Mouse (Mus musculus) gonadal fat pad, adult 2 months (tissue): ENCODE results near the gene Dgkz. TPM values are rescaled to one million over a fixed set of nuclear protein-coding genes. Genes with fewer than 3 reads are reported as not detected.

Experiments
- DNase-seq: peaks from one replicate; pipeline ENCODE4 v3.0.0-alpha.2; 2012; ENCODE audit warnings: low read depth
- polyA plus RNA-seq: library from polyadenylated mRNA; depleted of rRNA; stranded (reverse); fragments of >200 nt; gene quantifications from 2 replicates; pipeline ENCODE4 v1.2.3, GENCODE M21; 2012; rRNA removed

Gene Dgkz
- 84.2 and 91.6 TPM in 2 replicates for polyA plus RNA-seq

- DNase-seq, result no peak
Observed at GRCm38 (mm10) chr2:91975581-91976541, at the start of gene Dgkz. Dgkz (minus strand) TSS chr2:91975864.

GRCm38 (mm10) chr2:92025202-92025601 lies 49.5 kb upstream of the Dgkz start:
- DNase-seq, result no peak

- DNase-seq, result no peak
Observed at GRCm38 (mm10) chr2:92024274-92024672, 48.6 kb upstream of the Dgkz start, which contains the start of gene Creb3l1. Creb3l1 (minus strand) TSS chr2:92024502.

GRCm38 (mm10) chr2:92023362-92024273 lies 48.0 kb upstream of the Dgkz start:
- no peak for DNase-seq

GRCm38 (mm10) chr2:92020676-92021265 lies 45.1 kb upstream of the Dgkz start:
- no peak for DNase-seq

- DNase-seq, result no peak
Observed at GRCm38 (mm10) chr2:92017440-92017839, 41.8 kb upstream of the Dgkz start.

- no peak for DNase-seq
Observed at GRCm38 (mm10) chr2:92016981-92017380, 41.3 kb upstream of the Dgkz start.

GRCm38 (mm10) chr2:92014891-92015290 lies 39.2 kb upstream of the Dgkz start:
- no peak for DNase-seq

GRCm38 (mm10) chr2:92014248-92014647 lies 38.6 kb upstream of the Dgkz start:
- DNase-seq, result no peak

GRCm38 (mm10) chr2:92012768-92013445 lies 37.2 kb upstream of the Dgkz start:
- DNase-seq, result no peak

GRCm38 (mm10) chr2:92011424-92012353 lies 36.0 kb upstream of the Dgkz start:
- no peak for DNase-seq

- DNase-seq, result no peak
Observed at GRCm38 (mm10) chr2:92008623-92009404, 33.1 kb upstream of the Dgkz start.

GRCm38 (mm10) chr2:92007933-92008622 lies 32.4 kb upstream of the Dgkz start:
- DNase-seq, result peak; percentile 55

- no peak for DNase-seq
Observed at GRCm38 (mm10) chr2:92006983-92007921, 31.6 kb upstream of the Dgkz start.

GRCm38 (mm10) chr2:92006491-92006890 lies 30.8 kb upstream of the Dgkz start:
- no peak for DNase-seq

- DNase-seq, result no peak
Observed at GRCm38 (mm10) chr2:92004617-92005016, 29.0 kb upstream of the Dgkz start.

GRCm38 (mm10) chr2:91997905-91998608 lies 22.4 kb upstream of the Dgkz start:
- DNase-seq, result no peak
